Mouse (Mus musculus): ENCODE data around the gene Gm19345.
A peak's percentile ranks its signal among the peaks of the same experiment; 100 is the strongest.

DNA sequence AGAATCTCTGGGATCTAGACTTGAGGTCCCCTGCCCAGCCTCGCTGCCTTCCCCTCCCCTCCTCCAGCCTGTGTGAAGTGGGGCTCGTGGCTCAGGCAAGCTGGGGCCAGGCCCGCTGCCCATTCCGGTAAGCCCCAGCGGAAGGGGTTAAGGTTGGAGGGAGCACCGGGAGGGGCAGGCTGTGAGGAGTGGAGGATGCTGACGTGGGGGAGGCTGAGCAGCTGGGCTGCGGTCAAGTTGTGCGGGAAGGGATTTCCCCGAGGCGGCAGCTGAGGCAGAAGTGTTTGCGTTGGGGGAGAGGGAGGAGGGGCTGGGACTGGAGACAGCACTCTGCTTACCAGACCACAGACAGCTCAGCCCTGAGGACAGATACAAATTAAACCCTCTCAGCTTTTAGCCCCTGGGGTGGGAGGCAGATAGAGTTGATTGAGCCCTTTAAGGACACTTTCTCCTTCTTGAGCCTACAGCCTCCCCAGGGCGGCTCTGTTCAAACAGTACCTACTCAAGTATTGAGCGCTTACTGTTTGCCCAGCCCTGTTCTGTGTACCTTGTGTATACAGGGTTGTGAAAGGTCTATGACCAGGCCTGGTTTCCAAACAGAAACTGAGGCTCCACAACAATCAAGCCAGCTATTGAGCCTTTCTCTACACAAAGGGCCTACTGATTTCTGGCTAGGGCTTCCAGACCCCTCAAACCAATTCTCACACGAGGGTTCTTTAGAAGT, 34.3 kb upstream of the Gm19345 start:
- no peak for TF ChIP-seq CTCF (IDR thresholded peaks at IDR 0.05; ENCODE audit: control insufficient read depth, insufficient read depth, low read length)
- peak; percentile 42; the same call in 1 of the 2 replicates for TF ChIP-seq POLR2A (IDR thresholded peaks at IDR 0.05; ENCODE audit: borderline replicate concordance, control insufficient read depth, low read depth, low read length)

Measured in bone marrow, adult 2 months (tissue).